Mouse (Mus musculus): ENCODE data around the gene Dis3l2.

Gene Dis3l2

GRCm38 (mm10) chr1:86703300-86703964 is at the start of gene Dis3l2:
TSS of gene Dis3l2 (plus strand) at chr1:86703808.
- DNase-seq: peak; percentile 90 to 95

GRCm38 (mm10) chr1:86657071-86657470 is 46.5 kb upstream of the Dis3l2 start:
- DNase-seq: peak; percentile 59 to 61

- DNase-seq: no peak
Measured at GRCm38 (mm10) chr1:86665091-86665490, 38.5 kb upstream of the Dis3l2 start.

GRCm38 (mm10) chr1:86669552-86670273 is 33.9 kb upstream of the Dis3l2 start:
- DNase-seq: peak; percentile 82 to 86

GRCm38 (mm10) chr1:86670279-86671038 is 33.1 kb upstream of the Dis3l2 start, which contains the start of gene Nppc:
TSS of gene Nppc (minus strand) at chr1:86670571.
- peak; percentile 72 to 84 for DNase-seq

- DNase-seq: no peak
Measured at GRCm38 (mm10) chr1:86674385-86674784, 29.2 kb upstream of the Dis3l2 start.

- no peak for DNase-seq
Measured at GRCm38 (mm10) chr1:86675126-86675525, 28.5 kb upstream of the Dis3l2 start.

- DNase-seq: no peak
Measured at GRCm38 (mm10) chr1:86677624-86678023, 26.0 kb upstream of the Dis3l2 start.

- no peak for DNase-seq
Measured at GRCm38 (mm10) chr1:86678667-86679066, 24.9 kb upstream of the Dis3l2 start.

- DNase-seq: no peak
Measured at GRCm38 (mm10) chr1:86687236-86687635, 16.4 kb upstream of the Dis3l2 start.

GRCm38 (mm10) chr1:86691027-86691426 is 12.6 kb upstream of the Dis3l2 start:
- no peak for DNase-seq

- DNase-seq: peak in 1 of 2 experiments; percentile 15
Measured at GRCm38 (mm10) chr1:86696948-86697347, 6.7 kb upstream of the Dis3l2 start.

GRCm38 (mm10) chr1:86698721-86699120 is 4.9 kb upstream of the Dis3l2 start:
- DNase-seq: peak in 1 of 2 experiments; percentile 32

- DNase-seq: no peak
Measured at GRCm38 (mm10) chr1:86699346-86700136, 4.1 kb upstream of the Dis3l2 start.

GRCm38 (mm10) chr1:86700367-86700766 is 3.2 kb upstream of the Dis3l2 start:
- DNase-seq: no peak

GRCm38 (mm10) chr1:86703965-86704326 is 338 bp downstream of the Dis3l2 start:
- no peak for DNase-seq

- no peak for DNase-seq
Measured at GRCm38 (mm10) chr1:86705461-86705860, 1.9 kb downstream of the Dis3l2 start.

- DNase-seq: no peak
Measured at GRCm38 (mm10) chr1:86709546-86709945, 5.9 kb downstream of the Dis3l2 start.

- DNase-seq: no peak
Measured at GRCm38 (mm10) chr1:86712045-86712444, 8.4 kb downstream of the Dis3l2 start.

GRCm38 (mm10) chr1:86713054-86713453 is 9.4 kb downstream of the Dis3l2 start:
- no peak for DNase-seq

- DNase-seq: no peak
Measured at GRCm38 (mm10) chr1:86718190-86718589, 14.6 kb downstream of the Dis3l2 start.

GRCm38 (mm10) chr1:86719391-86719790 is 15.8 kb downstream of the Dis3l2 start:
- DNase-seq: no peak

Data from kidney, postnatal 25 days (tissue).